Mouse (Mus musculus) liver, embryonic 14.5 days (tissue): ENCODE measurements around the gene Lmx1b. TPM values are rescaled to one million over a fixed set of nuclear protein-coding genes. Genes with fewer than 3 reads are reported as not detected.

Source experiments
- ATAC-seq: fragments of 200-750 bp; cut with Nextera tagmentation; 2 replicates; pipeline ENCODE4 v1.8.0; 2017; ENCODE audit warnings: moderate number of reproducible peaks, mild to moderate bottlenecking, moderate library complexity; ENCODE audit not compliant: insufficient read depth
- DNase-seq, 3 experiments: peaks; one replicate each; pipeline ENCODE4 v3.0.0-alpha.2; 2012 to 2013; ENCODE audit warnings: low read depth in 3 of 3, low spot score in 3 of 3
- H3K27ac ChIP-seq: fragments of 300-500 bp; sonication (generic); 2 replicates; pipeline ENCODE4 v1.5.1; 2014; ENCODE audit warnings: moderate library complexity, mild to moderate bottlenecking, control low read depth, inconsistent platforms
- H3K27me3 ChIP-seq: fragments of 300-500 bp; sonication (generic); 2 replicates; pipeline ENCODE4 v1.6.1; 2014; ENCODE audit warnings: mild to moderate bottlenecking, low read length, moderate library complexity; ENCODE audit not compliant: control insufficient read depth, insufficient read depth
- H3K36me3 ChIP-seq: fragments of 300-500 bp; sonication (generic); replicated peaks from 2 replicates; pipeline ENCODE4 v1.6.1; 2014; ENCODE audit warnings: low read depth; ENCODE audit not compliant: control insufficient read depth, insufficient read depth
- H3K4me1 ChIP-seq, 2 experiments: fragments of 200-500 bp in 1 of 2; fragments of 300-500 bp in 1 of 2; sonication (generic) in 1 of 2; replicated peaks; 2 replicates each; pipeline ENCODE4 v1.6.1; 2012 to 2014; ENCODE audit warnings: antibody characterized with exemption in 1 of 2, inconsistent platforms in 1 of 2, low read length in 1 of 2; ENCODE audit not compliant: control insufficient read depth in 2 of 2, insufficient read depth in 2 of 2
- H3K4me2 ChIP-seq: fragments of 300-500 bp; sonication (generic); 2 replicates; pipeline ENCODE4 v1.6.1; 2014; ENCODE audit warnings: low read depth, mild to moderate bottlenecking, control low read depth, moderate library complexity
- H3K4me3 ChIP-seq, 2 experiments: fragments of 200-500 bp in 1 of 2; fragments of 300-500 bp in 1 of 2; sonication (generic) in 1 of 2; 2 replicates each; pipeline ENCODE4 v1.5.1; 2012 to 2014; ENCODE audit warnings: low read depth in 2 of 2, low read length in 2 of 2, mild to moderate bottlenecking in 2 of 2, control low read depth in 1 of 2, inconsistent platforms in 1 of 2, moderate library complexity in 1 of 2; ENCODE audit not compliant: insufficient read depth in 1 of 2
- H3K9ac ChIP-seq: fragments of 300-500 bp; sonication (generic); replicated peaks from 2 replicates; pipeline ENCODE4 v1.6.1; 2014; ENCODE audit warnings: mild to moderate bottlenecking, control low read depth, moderate library complexity
- H3K9me3 ChIP-seq: fragments of 300-500 bp; sonication (generic); 2 replicates; pipeline ENCODE4 v1.6.1; 2016; ENCODE audit warnings: low read length, mixed read lengths; ENCODE audit not compliant: control insufficient read depth
- CTCF ChIP-seq: IDR thresholded peaks from 2 replicates; pipeline ENCODE4 v1.5.1; 2016; ENCODE audit warnings: antibody characterized with exemption, low read depth, control low read depth
- EP300 ChIP-seq: IDR thresholded peaks from 2 replicates; pipeline ENCODE4 v1.6.1; 2016; ENCODE audit warnings: antibody characterized with exemption, low read depth
- WGBS: fragments of 180-500 bp; shearing (Covaris S2); extraction: QIAGEN DNeasy Blood & Tissue Kit; methylation state at CpG from one replicate; pipeline ENCODE4 v1.1.7; 2014; ENCODE audit not compliant: insufficient replicate concordance; 5-methylcytosine and 5-hydroxymethylcytosine counted together
- polyA plus RNA-seq, 2 experiments: library from polyadenylated mRNA; depleted of rRNA in 1 of 2; stranded (reverse) in 1 of 2; unstranded in 1 of 2; fragments of >200 nt; fragmentation: Nextera tagmentation in 1 of 2; extraction: Ambion mirVana in 1 of 2; gene quantifications; 2 replicates each; pipeline versions ENCODE4 v1.2.1 to v1.2.3; 2012 to 2014

Lmx1b gene
- polyA plus RNA-seq (2012; rRNA removed) (0.01 and 0.06 TPM in 2 replicates), polyA plus RNA-seq (2014; fragmentation: Nextera tagmentation; extraction: Ambion mirVana) (not detected in 2 replicates)

DNA sequence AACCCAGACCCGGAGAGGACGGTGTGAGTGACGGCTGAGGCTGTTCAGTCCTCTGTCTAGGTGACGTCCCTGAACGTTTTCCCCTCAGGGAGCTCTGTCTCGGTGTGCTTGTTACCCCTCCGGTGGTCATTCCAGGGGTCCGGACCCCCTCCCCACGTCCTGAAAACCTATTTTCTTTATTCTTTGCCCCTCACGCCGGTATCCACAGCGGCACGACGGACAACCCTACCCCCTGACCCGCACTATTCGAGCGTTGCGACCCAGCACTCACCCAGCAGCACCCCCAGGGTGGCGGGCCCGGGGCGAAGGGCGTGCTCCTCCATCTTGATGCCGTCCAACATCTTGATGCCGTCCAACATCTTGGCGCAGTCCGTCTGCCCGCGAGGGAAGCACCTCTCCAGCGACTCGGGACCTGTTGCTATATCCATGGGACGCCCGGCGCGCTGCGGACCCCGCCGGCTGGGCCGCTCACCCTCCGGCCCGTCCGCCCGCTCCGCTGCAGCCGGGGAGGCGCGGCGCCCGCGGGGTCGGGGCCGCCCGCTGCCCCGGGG lies at the start of gene Lmx1b:
Gene Lmx1b, minus strand, starts transcription at position 341 of the 551 bp plus-strand sequence.
- no peaks in the 10 kb centered on the region for H3K4me1 ChIP-seq
- no peaks in the 10 kb centered on the region for H3K9me3 ChIP-seq
- no peaks in the 10 kb centered on the region for H3K36me3 ChIP-seq
- ATAC-seq = no peak
- peak within 1 kb of the TSS in 1 of 2 experiments; percentile 29; a peak in 2 of 4 replicates for H3K4me3 ChIP-seq
- H3K27ac ChIP-seq = no peak within 1 kb of the TSS
- peaks cover 100% of the 10 kb centered on the region for H3K27me3 ChIP-seq
- TF ChIP-seq CTCF = no peak
- no peak for TF ChIP-seq EP300
- peak within 1 kb of the TSS; percentile 39 for H3K4me2 ChIP-seq
- 3% methylated on average over 52 of the region's 53 CpGs for WGBS
- H3K9ac ChIP-seq = no peak within 1 kb of the TSS
- no peak for DNase-seq

DNA sequence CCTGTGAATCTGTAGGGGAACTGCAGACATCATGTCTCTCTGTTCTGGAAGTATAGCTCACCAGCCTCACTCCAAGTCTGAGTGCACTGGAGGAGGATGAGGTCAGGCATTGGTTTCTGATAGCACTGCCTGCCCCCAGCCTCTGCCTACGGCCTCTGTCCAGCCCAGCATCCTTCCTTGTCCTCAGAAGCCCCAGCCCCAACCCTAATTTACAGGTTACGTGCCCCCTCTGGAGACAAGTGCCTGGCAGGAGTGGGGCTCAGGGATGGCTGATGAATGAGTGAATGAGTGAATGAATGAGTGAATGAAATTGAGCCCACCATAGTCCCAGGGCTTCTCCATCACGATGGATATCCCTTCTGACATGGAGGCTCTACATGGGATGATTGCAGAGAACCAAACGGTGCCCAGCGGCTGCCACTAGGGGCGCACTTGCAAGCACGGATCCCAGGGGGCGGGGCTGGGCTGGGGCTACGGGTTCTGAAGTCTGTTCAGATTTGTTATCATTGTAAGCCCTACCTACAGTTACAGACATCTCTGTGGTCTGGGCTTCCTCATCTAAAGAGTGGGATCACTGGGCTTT lies 49.7 kb upstream of the Lmx1b start:
- Histone ChIP-seq H3K36me3 (no peaks in the 10 kb centered on the region), H3K9me3 (no peaks in the 10 kb centered on the region), H3K4me3 (no peak overlapping the region), H3K4me1 (no peaks in the 10 kb centered on the region), H3K27me3 (no peaks in the 10 kb centered on the region), H3K27ac (no peak overlapping the region), H3K9ac (no peak overlapping the region), H3K4me2 (no peak overlapping the region)
- DNase-seq = peak in 1 of 3 experiments; percentile 2
- peak; percentile 84 for TF ChIP-seq CTCF
- TF ChIP-seq EP300 = no peak
- ATAC-seq = no peak
- 18% methylated on average over 9 of the region's 9 CpGs for WGBS

DNA sequence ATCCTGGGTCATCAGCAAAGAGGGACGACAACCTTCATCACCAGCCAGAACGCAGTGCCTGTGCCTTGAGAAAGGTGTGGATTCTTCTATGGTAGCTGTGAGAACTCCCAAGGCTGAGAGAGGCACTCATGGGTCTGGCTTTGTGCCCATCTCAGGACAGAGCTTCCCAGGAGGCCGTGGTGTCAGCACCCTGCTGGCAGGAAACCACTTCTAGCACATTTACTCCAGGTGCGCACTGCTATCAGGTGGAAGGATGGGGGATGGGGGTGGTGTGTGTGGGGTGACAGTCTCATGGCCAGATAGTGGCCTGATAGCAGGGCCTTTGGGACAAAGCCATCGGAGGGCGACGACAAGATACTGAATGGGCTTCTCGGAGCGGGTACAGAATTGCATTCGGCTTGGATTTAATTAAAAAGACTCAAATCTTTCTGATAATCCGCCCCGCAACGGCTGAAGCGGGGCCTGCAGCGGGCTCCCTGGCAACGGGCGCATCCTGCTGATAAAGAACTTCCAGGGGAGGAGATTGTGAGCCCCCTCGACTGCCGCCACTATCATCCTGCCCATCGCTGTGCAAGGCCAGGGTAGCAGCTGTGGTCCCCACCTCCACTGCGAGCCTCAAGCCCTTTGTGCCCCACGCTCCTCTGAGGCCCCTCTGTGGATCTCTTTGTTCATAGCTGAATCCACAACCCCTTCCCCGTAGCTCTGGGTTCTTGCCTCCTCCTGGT lies 49.0 kb upstream of the Lmx1b start:
- no peak overlapping the region for H3K9ac ChIP-seq
- ATAC-seq = no peak
- no peaks in the 10 kb centered on the region for H3K4me1 ChIP-seq
- no peak overlapping the region for H3K4me3 ChIP-seq
- no peak for DNase-seq
- no peak for TF ChIP-seq EP300
- no peaks in the 10 kb centered on the region for H3K27me3 ChIP-seq
- H3K9me3 ChIP-seq = no peaks in the 10 kb centered on the region
- H3K4me2 ChIP-seq = no peak overlapping the region
- H3K36me3 ChIP-seq = no peaks in the 10 kb centered on the region
- no peak overlapping the region for H3K27ac ChIP-seq
- 31% methylated on average over 23 of the region's 23 CpGs for WGBS

DNA sequence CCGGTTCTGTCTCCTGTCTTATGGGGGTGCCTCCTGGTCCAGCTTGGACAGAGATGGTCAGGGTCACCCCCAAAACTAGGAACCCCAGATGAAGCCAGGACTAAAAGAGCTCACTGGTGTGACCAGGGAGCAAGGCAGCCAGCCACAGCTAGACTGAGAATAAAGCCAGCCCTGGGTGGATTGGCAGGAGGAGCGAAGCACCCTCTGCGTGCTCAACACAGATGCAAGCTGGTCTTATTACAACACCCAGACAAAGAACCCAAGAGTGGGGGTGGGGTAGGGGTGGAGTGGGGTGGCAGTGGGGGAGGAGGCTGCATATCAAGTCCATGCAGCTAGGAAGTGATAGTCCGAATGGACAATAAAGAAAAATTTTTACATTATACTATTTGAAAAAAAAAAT lies 43.3 kb upstream of the Lmx1b start:
- ATAC-seq = no peak

DNA sequence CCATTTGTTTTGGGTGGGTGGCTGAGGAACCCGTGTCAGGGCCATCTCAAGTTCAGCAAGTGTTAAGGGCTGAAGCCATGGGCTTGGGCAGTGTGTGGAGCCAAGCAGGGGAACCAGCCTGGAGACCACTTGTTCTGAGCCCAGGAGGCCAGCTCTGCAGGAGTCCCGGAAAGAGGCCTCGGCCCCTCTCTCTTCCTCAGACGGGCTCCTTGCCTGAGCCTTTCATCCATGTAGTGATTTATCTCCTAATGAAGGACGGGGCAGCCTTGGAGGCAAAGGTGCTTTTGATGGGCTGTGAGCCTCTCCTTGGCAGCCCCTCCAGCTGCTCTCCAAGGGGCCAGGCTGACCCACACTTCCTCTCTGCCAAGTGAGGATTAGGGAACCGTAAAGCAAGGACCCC lies 42.8 kb upstream of the Lmx1b start:
- no peak for DNase-seq
- no peak overlapping the region for H3K9ac ChIP-seq
- no peak overlapping the region for H3K27ac ChIP-seq
- H3K4me1 ChIP-seq = no peaks in the 10 kb centered on the region
- no peak for TF ChIP-seq CTCF
- TF ChIP-seq EP300 = no peak
- H3K9me3 ChIP-seq = no peaks in the 10 kb centered on the region
- no peaks in the 10 kb centered on the region for H3K36me3 ChIP-seq
- WGBS = 34% methylated on average over 6 of the region's 6 CpGs
- H3K4me2 ChIP-seq = no peak overlapping the region
- no peaks in the 10 kb centered on the region for H3K27me3 ChIP-seq
- ATAC-seq = no peak
- H3K4me3 ChIP-seq = no peak overlapping the region

More for the DNA sequence above, 43.3 kb upstream of the Lmx1b start:
- no peak overlapping the region for H3K4me3 ChIP-seq
- no peak overlapping the region for H3K4me2 ChIP-seq
- H3K9ac ChIP-seq = no peak overlapping the region
- no peaks in the 10 kb centered on the region for H3K9me3 ChIP-seq
- no peak for TF ChIP-seq CTCF
- TF ChIP-seq EP300 = no peak
- H3K36me3 ChIP-seq = no peaks in the 10 kb centered on the region
- WGBS = 55% methylated on average over 4 of the region's 4 CpGs
- H3K27me3 ChIP-seq = no peaks in the 10 kb centered on the region
- no peaks in the 10 kb centered on the region for H3K4me1 ChIP-seq
- H3K27ac ChIP-seq = no peak overlapping the region
- DNase-seq = no peak
